Mouse (Mus musculus) liver, embryonic 13.5 days (tissue): ENCODE results near the gene Mknk2. TPM values are rescaled to one million over a fixed set of nuclear protein-coding genes. Genes with fewer than 3 reads are reported as not detected.
A peak's percentile ranks its signal among the peaks of the same experiment; 100 is the strongest.

Experiments used
- ATAC-seq: fragments of 200-750 bp; cut with Nextera tagmentation; 2 replicates; pipeline ENCODE4 v1.8.0; 2017; ENCODE audit warnings: low read depth, mild to moderate bottlenecking, moderate number of reproducible peaks, moderate library complexity
- DNase-seq: peaks from one replicate; pipeline ENCODE4 v3.0.0; 2022
- H3K27ac ChIP-seq: fragments of 300-500 bp; sonication (generic); 2 replicates; pipeline ENCODE4 v1.5.1; 2015; ENCODE audit warnings: moderate library complexity, mild to moderate bottlenecking, inconsistent platforms
- H3K27me3 ChIP-seq: fragments of 300-500 bp; sonication (generic); 2 replicates; pipeline ENCODE4 v1.6.1; 2015; ENCODE audit warnings: mild to moderate bottlenecking, inconsistent platforms
- H3K36me3 ChIP-seq: fragments of 300-500 bp; sonication (generic); 2 replicates; pipeline ENCODE4 v1.6.1; 2015; ENCODE audit warnings: mild to moderate bottlenecking, inconsistent platforms
- H3K4me1 ChIP-seq: fragments of 300-500 bp; sonication (generic); replicated peaks from 2 replicates; pipeline ENCODE4 v1.6.1; 2015; ENCODE audit warnings: inconsistent platforms
- H3K4me2 ChIP-seq: fragments of 300-500 bp; sonication (generic); 2 replicates; pipeline ENCODE4 v1.6.1; 2015; ENCODE audit warnings: inconsistent platforms, mild to moderate bottlenecking, moderate library complexity
- H3K4me3 ChIP-seq: fragments of 300-500 bp; sonication (generic); replicated peaks from 2 replicates; pipeline ENCODE4 v1.5.1; 2015; ENCODE audit warnings: mild to moderate bottlenecking, inconsistent platforms
- H3K9ac ChIP-seq: fragments of 300-500 bp; sonication (generic); 2 replicates; pipeline ENCODE4 v1.6.1; 2015; ENCODE audit warnings: mild to moderate bottlenecking, inconsistent platforms
- H3K9me3 ChIP-seq: fragments of 300-500 bp; sonication (generic); replicated peaks from 2 replicates; pipeline ENCODE4 v1.6.1; 2016; ENCODE audit warnings: inconsistent platforms
- WGBS: fragments of 180-500 bp; shearing (Covaris S2); methylation state at CpG from one replicate; pipeline ENCODE4 v1.1.7; 2015; ENCODE audit not compliant: insufficient replicate concordance; 5-methylcytosine and 5-hydroxymethylcytosine counted together
- polyA plus RNA-seq: library from polyadenylated mRNA; unstranded; fragments of >200 nt; fragmentation: Nextera tagmentation; extraction: Ambion mirVana; gene quantifications from 2 replicates; pipeline ENCODE4 v1.2.1, GENCODE M21; 2015

The Mknk2 gene
- polyA plus RNA-seq, 1 experiment from 2014 or later = 73.8 TPM

DNA sequence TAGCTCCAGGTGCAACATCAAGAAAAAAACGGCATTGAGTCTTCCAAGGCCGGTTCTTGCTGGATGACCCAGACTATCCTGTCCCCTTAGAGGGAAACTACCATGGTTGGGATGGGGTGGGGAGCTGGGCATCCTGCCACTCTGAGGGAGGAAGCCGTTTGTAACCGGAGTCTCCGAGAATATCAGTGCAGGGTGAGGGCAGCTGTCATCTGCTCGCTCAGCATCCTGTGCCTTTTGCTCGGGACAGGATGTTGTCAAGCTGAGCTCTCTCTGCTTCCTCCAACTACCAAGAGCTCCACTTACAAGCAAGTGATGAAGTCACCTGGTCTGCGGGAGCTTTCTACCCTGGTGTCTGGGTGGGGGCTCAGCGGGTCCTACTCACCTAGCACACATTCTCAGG, 59.7 kb downstream of the Mknk2 start:
- Histone ChIP-seq H3K36me3 (peaks cover 30% of the 10 kb centered on the region), H3K27ac (no peak overlapping the region), H3K4me1 (peaks cover 34% of the 10 kb centered on the region), H3K27me3 (no peaks in the 10 kb centered on the region), H3K4me3 (no peak overlapping the region), H3K9ac (0 out of 2 replicates have a peak overlapping the region, but pooled peaks have one; percentile 9), H3K4me2 (no peak overlapping the region), H3K9me3 (no peaks in the 10 kb centered on the region)
- 57% methylated on average over 9 of the region's 9 CpGs for WGBS
- no peak for DNase-seq
- ATAC-seq = no peak

Other genes starting within 250 kb of the Mknk2 start
- gene Tcf3, start 244.5 kb downstream of the Mknk2 start, polyA plus RNA-seq = 55.2 and 56.2 TPM in 2 replicates
- gene Onecut3, start 183.3 kb downstream of the Mknk2 start, polyA plus RNA-seq = 0.02 TPM in 1 of 2 replicates, not detected in the other
- 0.02 and 0.03 TPM in 2 replicates for gene Atp8b3, start 139.0 kb downstream of the Mknk2 start, polyA plus RNA-seq
- gene Rexo1, start 116.6 kb downstream of the Mknk2 start, polyA plus RNA-seq = 13.4 and 13.8 TPM in 2 replicates
- gene Klf16, start 100.8 kb downstream of the Mknk2 start, polyA plus RNA-seq = 13.4 and 14.1 TPM in 2 replicates
- gene Abhd17a, start 87.8 kb downstream of the Mknk2 start, polyA plus RNA-seq = 45.1 and 51.7 TPM in 2 replicates
- 52.0 and 54.6 TPM in 2 replicates for gene Scamp4, start 75.2 kb downstream of the Mknk2 start, polyA plus RNA-seq
- 5.7 and 6.3 TPM in 2 replicates for gene Adat3, start 75.2 kb downstream of the Mknk2 start, polyA plus RNA-seq
- gene Gm49322, start 72.1 kb downstream of the Mknk2 start, polyA plus RNA-seq = 1.4 and 1.5 TPM in 2 replicates
- gene Csnk1g2, start 55.3 kb downstream of the Mknk2 start, polyA plus RNA-seq = 46.0 and 51.1 TPM in 2 replicates
- gene Btbd2, start 21.0 kb downstream of the Mknk2 start, polyA plus RNA-seq = 11.5 and 12.7 TPM in 2 replicates
- 31.6 and 38.5 TPM in 2 replicates for gene Mob3a, start 23.9 kb upstream of the Mknk2 start, polyA plus RNA-seq
- 6.1 and 7.5 TPM in 2 replicates for gene Izumo4, start 24.1 kb upstream of the Mknk2 start, polyA plus RNA-seq
- gene Ap3d1, start 64.2 kb upstream of the Mknk2 start, polyA plus RNA-seq = 24.9 and 25.6 TPM in 2 replicates
- gene Dot1l, start 77.1 kb upstream of the Mknk2 start, polyA plus RNA-seq = 7.4 and 7.8 TPM in 2 replicates
- 35.7 and 48.5 TPM in 2 replicates for gene Sf3a2, start 120.1 kb upstream of the Mknk2 start, polyA plus RNA-seq
- 97.5 and 105 TPM in 2 replicates for gene Plekhj1, start 120.5 kb upstream of the Mknk2 start, polyA plus RNA-seq
- not detected in 2 replicates for gene Amh, start 127.1 kb upstream of the Mknk2 start, polyA plus RNA-seq
- gene Jsrp1, start 135.4 kb upstream of the Mknk2 start, polyA plus RNA-seq = 0.20 and 0.38 TPM in 2 replicates
- 1,324 and 1,529 TPM in 2 replicates for gene Oaz1, start 148.5 kb upstream of the Mknk2 start, polyA plus RNA-seq
- gene Lingo3, start 165.9 kb upstream of the Mknk2 start, polyA plus RNA-seq = not detected in 2 replicates
- 192 and 208 TPM in 2 replicates for gene Lsm7, start 177.1 kb upstream of the Mknk2 start, polyA plus RNA-seq
- gene Sppl2b, start 177.2 kb upstream of the Mknk2 start, polyA plus RNA-seq = 56.8 and 58.9 TPM in 2 replicates
- 0.05 TPM in 1 of 2 replicates, not detected in the other for gene Tmprss9, start 193.7 kb upstream of the Mknk2 start, polyA plus RNA-seq
- gene Timm13, start 222.9 kb upstream of the Mknk2 start, polyA plus RNA-seq = 249 and 266 TPM in 2 replicates
- gene Lmnb2, start 240.1 kb upstream of the Mknk2 start, polyA plus RNA-seq = 14.0 and 15.4 TPM in 2 replicates